Mouse (Mus musculus) layer of hippocampus, adult 9-11 months (tissue): ENCODE results near the gene Prkn.
"Not testable (repeated sequence)": the region's sequence is repeated elsewhere in the genome, so short reads cannot be mapped to it uniquely, and the experiment has no call there.

Experiments
- DNase-seq: peaks from one replicate; pipeline ENCODE4 v3.0.0; 2022

Gene Prkn

DNA sequence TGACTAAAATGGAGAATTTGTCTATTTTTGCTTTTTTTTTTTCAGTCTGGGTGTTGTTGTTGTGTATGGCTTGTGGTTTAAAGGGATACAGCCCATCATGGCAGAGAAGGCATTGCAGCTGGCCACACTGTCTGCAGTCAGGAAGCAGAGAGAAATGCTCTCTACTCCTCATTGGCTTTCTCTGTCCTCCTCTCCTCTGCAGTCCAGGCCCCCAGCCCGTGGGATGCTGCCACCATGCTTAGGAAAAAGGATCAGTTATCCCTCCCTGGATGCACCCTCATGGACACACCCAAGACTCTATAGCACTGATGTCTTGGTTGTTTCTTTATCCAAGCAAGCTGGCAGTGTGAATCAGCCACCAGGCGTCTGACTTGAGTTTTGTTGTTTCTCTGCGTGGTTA lies 1107.3 kb downstream of the Prkn start:
- no peak for DNase-seq

DNA sequence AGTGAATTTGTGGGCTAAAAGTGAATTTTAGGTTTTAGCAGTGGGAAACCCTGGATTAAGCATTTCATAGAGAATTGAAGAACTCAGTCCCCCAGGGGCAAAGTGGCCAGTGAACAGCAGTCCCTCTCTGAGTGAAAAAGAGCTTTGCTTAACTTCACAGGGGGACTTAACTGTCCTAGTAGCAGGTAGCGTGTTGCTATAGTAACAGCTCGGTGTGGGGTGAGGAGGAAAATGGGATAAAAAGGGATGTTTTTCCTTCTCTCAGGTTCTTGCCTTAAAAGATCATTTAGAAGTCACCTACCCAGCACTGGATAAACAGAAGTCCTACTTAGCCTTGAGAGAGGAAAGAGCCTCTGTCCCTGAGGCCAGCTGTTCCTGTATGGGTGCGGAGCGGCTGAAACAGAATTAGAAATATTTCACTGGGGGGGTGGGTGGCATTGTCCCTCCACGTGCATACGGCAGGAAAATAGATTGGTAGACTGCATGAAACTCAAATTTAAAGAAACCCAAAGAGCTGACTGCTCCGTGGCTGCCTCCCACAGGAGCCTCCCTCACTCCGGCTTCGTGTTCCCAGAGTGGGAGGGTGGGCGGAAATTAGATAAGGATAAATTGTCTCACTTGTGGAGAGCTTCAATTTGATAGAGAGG lies 1109.5 kb downstream of the Prkn start:
- DNase-seq, result peak; percentile 40

DNA sequence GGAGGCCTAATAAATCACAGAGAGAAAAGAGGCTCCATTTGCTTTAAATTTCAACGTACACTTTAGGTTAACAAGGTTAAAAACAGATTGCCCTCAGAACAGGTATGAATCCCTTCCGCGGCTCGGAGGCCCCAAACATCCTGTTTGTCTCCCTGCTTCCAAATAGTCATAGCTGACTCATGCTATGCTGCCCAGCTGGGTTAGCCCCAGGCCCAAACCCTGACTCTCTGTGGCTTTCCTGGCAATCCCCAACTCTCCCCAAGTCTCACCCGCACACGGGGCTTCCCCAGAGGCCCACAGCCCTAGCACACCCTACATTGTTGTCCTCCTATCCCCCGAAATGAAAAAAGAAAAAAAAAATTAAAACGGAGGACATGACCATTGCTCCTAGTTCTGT lies 1110.0 kb downstream of the Prkn start:
- no peak for DNase-seq

DNA sequence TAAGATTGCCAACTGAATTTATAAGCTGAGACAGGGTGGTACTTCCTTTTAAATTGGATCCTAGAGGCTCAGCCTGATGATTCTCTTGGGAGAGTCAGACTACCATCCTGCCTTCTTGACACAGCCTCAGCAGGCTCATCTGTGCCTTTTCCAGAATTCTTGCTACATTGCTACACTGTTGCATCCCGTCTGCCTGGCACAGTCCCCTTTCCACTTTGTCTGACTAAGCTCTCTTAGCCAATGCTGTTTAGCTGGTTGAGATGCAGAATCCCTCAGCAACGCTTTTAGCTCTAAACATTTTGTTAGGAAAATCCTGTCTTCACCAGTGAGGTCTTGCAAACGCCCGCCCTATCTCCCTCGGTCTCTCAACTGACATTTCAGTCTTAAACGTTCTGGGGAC lies 1115.1 kb downstream of the Prkn start:
- peak; percentile 50 for DNase-seq

DNA sequence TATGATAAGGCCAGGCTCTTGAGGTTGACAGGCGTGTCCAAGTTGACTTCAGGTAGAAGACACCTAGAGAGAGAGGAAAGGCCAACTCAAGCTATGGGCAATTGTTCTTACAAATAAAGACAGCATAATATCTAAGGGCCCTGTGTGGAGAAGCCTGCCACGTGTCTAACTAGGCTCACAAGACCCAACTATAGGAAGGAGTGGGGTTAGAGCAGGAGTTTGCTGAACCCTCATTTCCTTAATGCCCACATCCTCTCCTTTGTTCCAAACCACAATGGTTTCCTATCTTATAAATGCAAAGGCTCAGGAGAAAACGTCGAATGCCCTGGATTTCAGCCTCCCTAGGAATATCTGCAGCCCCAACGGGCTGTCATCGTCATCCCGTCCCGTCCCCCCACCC lies 1120.3 kb downstream of the Prkn start:
- no peak for DNase-seq

DNA sequence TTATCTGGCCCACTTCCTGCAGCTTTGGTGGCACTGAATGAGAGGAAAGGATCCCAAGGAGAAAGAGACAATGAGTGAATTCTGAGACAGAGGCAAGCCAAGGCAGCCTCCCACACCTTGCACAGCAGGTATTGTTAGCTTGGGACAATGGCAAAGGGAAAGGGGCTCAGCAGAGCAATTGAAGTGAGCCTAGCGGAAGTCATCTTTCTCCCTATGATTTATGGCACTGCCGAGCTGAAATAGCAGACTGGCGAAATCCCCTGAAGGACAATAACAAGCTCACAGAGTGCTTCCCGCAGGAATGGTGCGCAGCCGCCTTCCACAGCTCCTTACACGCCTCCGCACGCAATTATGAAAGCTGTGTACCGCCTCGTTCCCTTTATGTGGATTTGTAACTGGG lies 1122.6 kb downstream of the Prkn start:
- peak; percentile 57 for DNase-seq

DNA sequence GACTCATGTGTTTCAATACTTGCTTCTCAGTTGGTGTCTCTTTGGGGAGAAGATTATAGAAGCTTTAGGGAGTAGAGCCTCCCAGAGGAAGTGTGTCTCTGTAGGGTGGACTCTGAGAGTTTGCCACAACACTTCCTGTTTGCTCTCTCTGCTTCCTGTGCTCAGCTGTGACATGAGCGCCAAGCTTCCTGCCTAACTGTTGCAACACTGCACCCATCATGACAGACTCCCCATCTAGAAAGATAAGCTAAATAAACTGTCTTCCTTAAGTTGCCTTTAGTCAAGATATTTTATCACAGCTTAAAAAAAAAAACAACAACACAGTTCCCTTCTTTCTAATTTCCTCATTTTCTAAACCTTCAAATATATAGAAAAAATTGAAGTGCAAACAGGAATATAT lies 1130.0 kb downstream of the Prkn start:
- no peak for DNase-seq

DNA sequence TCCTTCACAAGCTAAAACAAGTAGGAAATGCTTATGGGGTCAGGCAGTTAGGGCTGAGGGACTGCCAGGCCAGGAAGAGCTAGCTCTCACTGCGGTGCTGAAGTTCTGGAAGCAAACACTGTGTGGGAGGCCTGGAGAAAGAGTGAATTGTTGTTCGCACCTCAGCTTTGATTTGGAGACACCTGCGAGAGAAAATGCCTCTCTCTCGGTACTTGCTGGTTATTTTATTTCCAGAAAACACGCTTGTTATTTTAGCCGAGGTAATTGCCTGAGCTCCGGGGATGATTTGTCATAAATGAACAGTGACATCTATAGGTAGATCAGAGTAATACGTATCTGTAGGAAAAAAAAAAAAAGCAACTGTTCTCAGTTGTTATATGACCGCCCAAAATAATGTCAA lies 1132.4 kb downstream of the Prkn start:
- DNase-seq, result peak; percentile 49

DNA sequence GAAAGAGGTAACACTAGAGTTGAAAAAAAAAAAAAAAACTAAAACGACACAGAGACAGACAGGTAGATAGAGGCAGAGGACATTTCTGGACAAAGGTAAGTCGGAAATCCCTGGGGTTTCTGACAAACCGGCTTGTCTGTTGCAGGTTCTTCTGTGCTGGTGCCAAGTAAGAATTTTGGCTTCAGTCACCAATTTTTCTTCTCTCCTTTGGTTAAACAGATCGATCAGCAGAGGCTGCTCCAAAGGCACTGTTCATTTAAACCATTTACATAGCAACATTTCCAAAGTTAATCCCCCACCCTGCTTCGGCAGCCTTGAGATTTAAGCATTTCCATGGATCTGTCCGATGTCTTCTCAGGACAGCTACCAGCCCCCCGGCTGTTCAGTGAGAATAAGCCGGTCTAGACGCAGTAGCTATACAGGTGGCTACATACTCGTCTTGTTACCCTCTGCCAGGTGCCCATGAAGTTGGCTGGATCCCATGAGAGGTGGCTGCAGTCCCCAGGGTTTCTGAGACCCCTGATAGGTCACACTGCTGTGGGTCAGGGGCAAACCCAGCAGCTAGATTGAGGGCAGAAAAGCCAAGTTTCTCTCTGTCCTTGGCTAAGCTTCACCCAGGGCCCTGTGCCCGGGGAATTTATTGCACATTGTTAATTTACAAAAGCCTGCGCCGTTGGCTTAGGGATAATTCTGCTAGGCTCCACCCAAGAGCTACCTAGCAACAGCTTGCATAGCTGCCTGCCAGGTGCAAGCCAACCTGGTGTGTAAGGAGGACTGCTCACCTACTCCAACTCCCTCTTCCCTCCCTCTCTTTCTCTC lies 1133.0 kb downstream of the Prkn start:
- peak; percentile 48 for DNase-seq

DNA sequence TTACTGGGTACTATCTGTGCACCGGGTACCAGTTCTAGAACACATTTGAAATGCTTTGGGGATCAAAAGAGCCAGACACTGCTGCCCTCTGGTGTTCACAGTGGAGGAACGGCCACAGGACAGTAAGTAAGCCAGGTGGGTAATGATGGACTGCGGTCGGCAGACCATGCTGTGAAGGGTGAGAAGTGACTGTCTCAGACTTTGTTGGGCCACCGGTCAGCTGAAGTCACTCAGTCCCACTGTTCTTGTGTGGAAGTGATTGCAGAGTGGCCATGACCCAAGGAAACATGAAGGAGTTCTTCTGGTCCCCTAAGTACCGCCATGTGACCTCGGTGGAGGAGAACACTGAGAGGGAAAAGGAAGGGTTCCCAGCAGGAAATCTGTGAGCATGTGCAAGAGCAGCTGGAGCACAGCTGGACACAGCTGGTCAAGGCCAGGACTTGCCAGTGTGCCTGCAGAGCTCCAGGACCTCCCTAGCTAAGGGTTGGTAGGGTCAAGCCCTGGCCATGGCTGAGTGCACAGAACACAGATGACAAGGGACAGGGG lies 1135.0 kb downstream of the Prkn start:
- peak; percentile 37 for DNase-seq

DNA sequence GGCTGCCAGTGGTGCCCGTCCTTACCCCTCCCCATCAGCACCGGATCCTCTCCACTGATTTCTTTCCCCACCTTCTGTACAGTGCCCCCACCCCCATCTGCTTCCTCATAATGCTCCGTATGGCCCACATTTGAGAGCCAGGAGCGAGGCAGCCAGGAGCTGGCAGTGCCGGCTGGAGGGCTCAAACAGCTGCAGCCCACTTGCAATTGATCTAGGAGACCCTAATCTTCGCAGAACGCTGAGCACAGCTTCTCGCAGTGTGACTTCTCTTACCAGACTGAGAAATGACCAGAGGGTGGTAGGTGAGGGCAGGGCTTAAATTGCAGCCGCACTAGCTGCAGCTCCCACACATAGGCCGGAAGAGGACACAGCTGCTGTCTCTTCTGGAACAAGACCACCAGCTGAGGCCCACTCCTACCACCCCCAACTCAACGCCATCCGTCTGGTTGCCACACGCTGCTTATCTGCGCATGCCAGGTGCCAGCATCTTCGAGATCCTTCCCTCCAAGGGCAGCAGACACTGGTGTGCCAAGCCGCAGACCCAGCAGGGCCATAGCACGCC lies 1138.2 kb downstream of the Prkn start:
- peak; percentile 65 for DNase-seq

DNA sequence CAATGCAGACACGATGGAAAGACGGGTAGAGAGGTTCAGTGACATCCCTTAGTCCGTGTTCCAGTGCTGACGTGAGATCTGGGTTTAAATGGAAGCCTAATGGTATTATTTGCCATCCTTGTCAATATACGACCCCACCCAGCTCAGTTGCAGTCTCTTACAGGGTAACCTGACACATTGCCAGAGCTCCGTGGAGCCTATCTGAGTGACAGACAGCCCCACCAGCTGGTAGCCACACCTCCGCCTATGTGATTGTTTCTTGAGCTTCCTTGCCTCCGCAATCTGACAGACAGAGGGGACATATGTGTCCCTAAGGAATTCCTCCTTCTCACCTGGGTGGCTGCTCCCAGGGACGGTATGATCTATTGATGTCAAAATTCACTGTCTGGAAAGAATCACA lies 1141.5 kb downstream of the Prkn start:
- DNase-seq, result peak; percentile 10

DNA sequence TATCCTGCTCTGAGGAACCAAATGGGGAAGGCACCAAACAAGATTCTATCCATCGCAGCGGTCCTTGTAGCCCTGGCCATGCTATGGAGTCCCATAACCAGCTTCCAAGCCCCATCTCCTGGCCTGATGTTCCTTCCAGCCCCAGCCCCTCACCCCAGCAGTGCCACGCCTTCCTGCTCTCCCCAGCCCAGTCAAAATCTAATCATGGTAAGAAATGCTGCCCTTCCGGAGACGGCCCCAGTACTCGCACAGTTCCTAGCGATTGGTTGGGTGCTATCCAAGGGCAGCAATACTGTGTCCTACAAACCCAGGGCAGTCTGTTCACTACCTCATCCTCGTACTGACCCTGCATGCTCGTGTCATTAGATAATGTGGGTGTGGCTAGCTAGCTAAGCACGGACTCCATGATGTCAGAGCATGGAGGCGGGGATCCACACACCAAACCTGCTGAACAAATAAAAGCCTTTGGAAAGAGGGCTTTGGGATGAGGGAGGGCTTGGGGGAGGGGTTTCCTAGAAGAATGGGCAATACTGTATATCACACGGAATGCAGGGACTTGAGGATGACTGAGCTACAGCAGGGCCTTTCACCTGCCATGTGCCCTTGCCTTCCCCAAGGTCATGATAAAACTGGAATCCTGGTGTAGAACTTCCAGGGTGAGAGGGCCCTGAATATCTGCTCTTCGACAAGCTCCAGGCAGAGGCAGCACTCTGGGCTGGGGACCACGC lies 1148.1 kb downstream of the Prkn start:
- no peak for DNase-seq

DNA sequence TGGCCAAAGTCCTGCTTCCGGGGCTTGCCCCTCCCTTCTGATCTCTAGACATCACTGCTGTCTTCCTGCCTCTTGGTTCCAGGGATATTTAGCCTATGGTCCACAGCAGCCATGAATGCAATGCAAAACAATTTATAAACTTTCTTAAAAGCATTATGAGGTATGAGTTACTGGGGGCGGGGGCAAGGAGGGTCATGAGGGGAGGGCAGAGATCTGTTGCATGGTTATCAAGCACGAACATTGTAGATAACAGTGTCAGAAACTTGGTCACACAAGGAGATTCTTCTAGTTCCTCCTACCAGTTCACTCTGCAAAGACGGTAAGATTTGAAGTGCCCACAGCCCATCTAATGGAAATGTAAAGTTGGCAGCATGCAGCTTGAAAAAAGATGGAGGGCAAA lies 1149.1 kb downstream of the Prkn start:
- no peak for DNase-seq

DNA sequence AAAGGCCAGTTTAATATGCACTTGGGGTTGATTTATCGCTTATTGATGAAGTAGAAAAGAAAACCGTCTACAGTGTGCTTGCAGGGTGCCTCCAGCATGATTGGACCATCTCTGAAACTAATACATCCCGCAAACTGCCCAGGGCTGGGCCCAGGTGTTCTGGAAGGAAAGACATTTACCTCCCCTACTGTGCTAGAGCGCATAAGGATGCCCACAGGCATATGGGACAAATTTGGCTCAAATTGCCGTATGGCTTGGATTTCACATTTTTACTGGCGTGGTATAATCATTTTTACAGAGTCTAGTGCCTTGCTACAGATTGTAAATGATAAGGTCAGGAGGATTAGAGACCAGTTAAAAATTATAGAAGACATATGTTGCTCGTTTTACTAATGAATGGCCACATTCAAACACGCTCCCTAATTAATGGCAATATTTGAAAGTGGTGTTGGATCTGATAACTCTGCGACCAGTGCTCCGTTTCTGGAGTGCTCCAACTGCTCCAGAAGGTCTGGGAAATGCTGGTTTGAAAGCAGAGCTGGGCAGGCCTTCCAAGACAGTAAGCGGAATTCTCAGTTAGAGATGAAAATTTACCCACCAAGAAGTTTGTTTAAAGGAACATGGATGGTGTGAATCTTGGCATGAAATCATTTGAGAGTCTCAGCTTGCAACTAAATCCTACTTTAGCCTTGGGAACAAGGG lies 1150.4 kb downstream of the Prkn start:
- no peak for DNase-seq

DNA sequence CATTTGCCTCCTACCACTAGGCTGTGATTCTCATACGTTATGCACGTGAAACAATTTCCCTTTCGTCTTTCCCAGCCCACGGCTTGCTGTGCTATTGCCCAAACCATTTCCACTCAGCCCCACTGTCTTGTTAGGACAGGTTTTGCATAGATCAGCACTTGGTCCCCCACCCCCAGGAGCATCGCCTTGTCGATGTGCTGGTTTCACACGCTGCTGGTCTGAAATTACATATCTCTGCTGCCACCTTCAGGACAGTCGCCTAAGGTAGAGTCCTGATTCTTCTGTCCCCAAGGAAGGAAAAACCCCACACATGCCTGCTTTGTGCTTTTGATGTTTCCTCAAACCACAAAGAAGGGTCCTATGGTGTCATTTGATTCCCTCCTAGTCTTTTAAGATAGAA lies 1153.1 kb downstream of the Prkn start:
- peak; percentile 47 for DNase-seq

DNA sequence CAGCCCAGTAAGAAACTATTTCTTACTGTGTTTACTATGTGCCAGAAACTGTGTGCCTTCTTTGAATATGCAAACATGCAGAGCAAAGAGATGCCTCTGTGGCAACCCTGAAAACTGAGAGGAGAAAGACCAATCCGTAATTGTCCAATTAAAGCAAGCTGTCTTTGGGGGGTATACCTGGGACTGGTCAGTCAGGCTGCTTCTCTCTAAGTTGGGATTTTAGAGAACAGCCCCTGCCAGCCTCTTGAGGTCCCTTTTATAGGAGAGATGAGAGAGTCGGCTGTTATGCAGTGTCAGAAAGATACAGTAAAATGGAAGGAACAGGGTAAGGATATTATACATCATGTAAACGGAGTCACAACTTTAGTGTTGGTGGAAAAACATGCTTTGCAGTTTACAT lies 1154.1 kb downstream of the Prkn start:
- no peak for DNase-seq

DNA sequence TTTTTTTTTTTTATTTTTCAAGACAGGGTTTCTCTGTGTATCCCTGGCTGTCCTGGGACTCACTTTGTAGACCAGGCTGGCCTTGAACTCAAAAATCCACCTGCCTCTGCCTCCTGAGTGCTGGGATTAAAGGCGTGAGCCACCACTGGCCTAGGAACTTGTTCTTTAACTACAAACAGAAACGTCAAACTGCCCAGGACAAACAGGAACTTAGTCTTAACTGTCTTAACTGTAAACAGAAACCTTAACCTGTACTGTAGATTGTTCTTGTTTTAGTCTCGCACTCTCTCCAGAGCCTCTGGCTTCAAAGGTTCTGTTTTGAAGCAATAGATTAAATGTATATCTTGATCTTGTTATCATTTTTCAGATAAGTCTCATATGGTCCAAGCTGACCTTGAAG lies 1154.6 kb downstream of the Prkn start:
- DNase-seq, result not testable (repeated sequence)

DNA sequence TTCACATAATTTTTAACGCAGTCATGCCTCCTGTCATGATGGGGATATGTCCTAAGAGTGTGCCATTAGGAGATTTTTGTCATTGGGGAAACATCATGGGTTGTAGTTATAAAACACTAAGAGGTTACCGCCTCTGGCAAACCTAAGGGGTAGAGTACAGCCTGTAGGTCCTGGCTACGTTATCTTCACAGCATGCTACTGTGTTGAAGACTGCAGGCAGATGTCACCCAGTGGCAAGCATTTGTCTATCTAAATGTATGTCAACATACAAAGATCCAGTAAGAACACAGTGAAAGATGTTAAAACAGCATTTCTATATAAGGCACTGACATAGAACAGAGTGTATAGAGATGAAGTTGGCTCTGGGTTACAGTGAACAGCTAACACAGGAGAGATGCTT lies 1155.3 kb downstream of the Prkn start:
- DNase-seq, result no peak

DNA sequence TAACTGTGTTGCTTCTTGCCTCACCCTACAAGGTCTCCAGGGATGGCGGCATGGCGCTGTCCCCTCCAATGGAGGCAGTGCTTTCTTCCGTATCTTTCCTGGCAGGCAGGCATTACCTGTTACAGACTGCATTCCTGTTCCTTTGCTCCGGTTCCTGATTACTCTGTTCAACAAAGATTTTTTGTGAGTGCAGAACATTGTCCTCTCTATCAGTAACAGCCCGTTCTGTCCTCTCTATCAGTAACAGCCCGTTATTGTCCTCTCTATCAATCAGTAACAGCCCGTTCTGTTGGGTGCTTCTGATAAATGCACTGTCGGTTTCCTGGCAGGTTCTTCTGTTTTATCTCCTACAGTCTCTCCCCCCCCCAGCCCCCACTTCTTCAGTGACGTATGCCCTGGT lies 1156.1 kb downstream of the Prkn start:
- DNase-seq, result no peak

DNA sequence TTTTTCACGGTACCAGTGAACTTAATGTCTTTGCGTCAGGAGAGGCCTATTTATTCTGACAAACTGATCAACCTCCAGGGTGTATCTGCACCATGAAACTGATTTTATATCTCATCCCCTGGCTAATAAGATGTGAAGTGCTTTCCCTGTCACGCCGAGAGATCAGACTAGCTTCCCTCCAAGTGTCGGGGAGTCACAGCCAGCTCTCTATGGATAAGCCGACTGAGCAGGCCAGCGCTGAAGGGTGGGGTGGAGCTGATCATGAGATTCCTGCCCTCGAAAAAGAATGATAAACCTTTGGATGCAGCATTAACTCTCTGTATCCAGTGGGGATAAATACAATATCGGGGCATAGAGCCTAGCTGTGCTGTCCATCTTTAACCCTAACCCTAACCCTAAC lies 1160.1 kb downstream of the Prkn start:
- no peak for DNase-seq

DNA sequence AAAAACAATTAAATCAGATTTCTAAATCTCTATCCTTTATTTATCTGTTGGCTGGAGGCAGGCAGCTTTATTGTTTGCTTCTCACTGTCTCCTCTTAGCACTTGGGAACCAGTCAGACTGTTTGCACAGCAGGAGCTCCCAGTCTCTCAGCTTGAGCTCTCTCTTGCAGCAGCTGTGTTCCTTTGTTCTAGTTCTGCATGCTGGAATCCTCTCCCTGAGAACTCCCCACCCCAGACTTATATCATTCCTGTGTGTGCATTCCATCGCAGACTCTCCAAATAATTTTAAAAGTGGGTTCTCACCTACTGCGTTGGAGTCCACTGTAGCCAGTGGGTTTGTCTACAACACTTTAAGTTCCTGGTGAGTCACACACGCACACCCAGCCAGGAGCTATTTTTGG lies 1181.1 kb downstream of the Prkn start:
- no peak for DNase-seq

DNA sequence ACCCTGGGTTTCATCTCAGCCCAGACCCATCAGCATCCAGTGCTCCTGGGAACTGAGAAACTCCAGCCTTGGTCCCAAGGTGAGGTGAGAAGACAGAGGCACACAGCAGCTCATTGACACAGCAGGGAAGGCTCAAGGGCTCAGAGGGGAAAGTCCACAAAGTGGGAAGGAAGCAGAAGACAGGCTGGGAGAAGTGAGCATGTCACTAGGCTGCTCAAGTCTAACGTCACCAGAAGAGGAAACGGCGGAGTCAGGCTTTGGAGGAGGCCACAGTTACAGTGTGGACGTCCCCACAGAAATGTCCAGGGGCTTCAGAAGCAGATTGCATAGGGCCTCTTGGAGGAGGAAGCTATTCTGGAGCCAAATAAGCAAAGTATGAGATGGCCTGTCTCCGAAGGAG lies 1189.2 kb downstream of the Prkn start:
- DNase-seq, result no peak
